In genomic region chr2:118806860-118807259, GRCm38 (mm10) we compare ENCODE assay signal across 10 mouse cellular contexts. TPM values are rescaled to one million over a fixed set of nuclear protein-coding genes. Genes with fewer than 3 reads are reported as not detected.
A peak's percentile ranks its signal among the peaks of the same experiment; 100 is the strongest.
DNase-seq lines count a peak whose midpoint lies in the region; ATAC-seq lines count a peak whose summit lies in the region.
"Had no signal": no experiment of that assay in that cellular context is flagged by ENCODE, and none has a peak within 500 bp of the region (broad histone marks: within the 10 kb centered on the region; RNA-seq: fewer than 3 reads in every experiment).

No protein-coding gene starts in this region.

- DNase-seq in frontal cortex, postnatal 14 days (ENCODE audit: low spot score in 2 of 2), result no peak
- DNase-seq in adipocyte (ENCODE audit: low spot score), result peak; percentile 89
- peak; percentile 40 to 47 for DNase-seq in heart, postnatal 36 days
- no peak for DNase-seq in spleen, postnatal 36 days (ENCODE audit: low spot score in 2 of 2)
- DNase-seq in thymus, postnatal 25 days, result no peak
- DNase-seq in urinary bladder, postnatal 10 days (ENCODE audit: low spot score), result no peak
- DNase-seq: lung, embryonic 14.5 days had no signal

- intact Hi-C loops in heart, postnatal 36 days (cut with DNase I), result loop anchor here (5.0 kb wide), 1 partner anchor 75 kb away; no protein-coding TSS in a partner anchor

- peak; percentile 57 for ATAC-seq in frontal cortex, adult (ENCODE audit: low TSS enrichment)
- peak; percentile 36; the same call in 1 of the 2 replicates for ATAC-seq in erythroid progenitor cell, adult 5-6 weeks (replicated peaks; ENCODE audit: low FRiP score, poor library complexity, severe bottlenecking)

RNA-seq across cellular contexts. Expression of gene Knstrn, which starts 6.9 kb away (rescaled TPM):
- total RNA-seq in erythroid progenitor cell, adult 5-6 weeks (2015; ENCODE audit: low replicate concordance), result 48.2 and 74.6 TPM in 2 replicates
- 156 and 210 TPM in 2 replicates for total RNA-seq in erythroid progenitor cell, adult 5-6 weeks (2017; ENCODE audit: low replicate concordance)
- 1 to 10 TPM; 1.5 to 2.3 TPM for total RNA-seq in heart, postnatal 36 days (2021)

RNA-seq across cellular contexts. Expression of gene Disp2, which starts 27.3 kb away (rescaled TPM):
- total RNA-seq in erythroid progenitor cell, adult 5-6 weeks (2015; ENCODE audit: low replicate concordance), result not detected in 2 replicates
- total RNA-seq in erythroid progenitor cell, adult 5-6 weeks (2017; ENCODE audit: low replicate concordance), result 0.26 TPM in 1 of 2 replicates, not detected in the other
- total RNA-seq in heart, postnatal 36 days (2021), result under 1 TPM; 0.03 to 0.06 TPM

RNA-seq across cellular contexts. Expression of gene Phgr1, which starts 34.3 kb away (rescaled TPM):
- not detected in 2 replicates for total RNA-seq in erythroid progenitor cell, adult 5-6 weeks (2015; ENCODE audit: low replicate concordance)
- not detected in 2 replicates for total RNA-seq in erythroid progenitor cell, adult 5-6 weeks (2017; ENCODE audit: low replicate concordance)
- not detected for total RNA-seq in heart, postnatal 36 days (2021)
- total RNA-seq: layer of hippocampus, postnatal 25 days had no signal

RNA-seq across cellular contexts. Expression of gene Ccdc9b, which starts 44.4 kb away (rescaled TPM):
- total RNA-seq in erythroid progenitor cell, adult 5-6 weeks (2015; ENCODE audit: low replicate concordance), result 2.1 TPM in 1 of 2 replicates, not detected in the other
- 0.30 and 0.51 TPM in 2 replicates for total RNA-seq in erythroid progenitor cell, adult 5-6 weeks (2017; ENCODE audit: low replicate concordance)
- 10 to 100 TPM; 24.1 to 28.3 TPM for total RNA-seq in heart, postnatal 36 days (2021)

RNA-seq across cellular contexts. Expression of gene Ivd, which starts 54.9 kb away (rescaled TPM):
- total RNA-seq in erythroid progenitor cell, adult 5-6 weeks (2015; ENCODE audit: low replicate concordance), result 5.4 and 6.3 TPM in 2 replicates
- total RNA-seq in erythroid progenitor cell, adult 5-6 weeks (2017; ENCODE audit: low replicate concordance), result 1.9 and 7.3 TPM in 2 replicates
- 100 to 1,000 TPM; 340 to 367 TPM for total RNA-seq in heart, postnatal 36 days (2021)

Comparison
In these comparisons a context has a peak if more than half of its experiments do, and no peak if none do; other contexts are left out.
1. DNase-seq: peak in adipocyte (single experiment) and heart, postnatal 36 days (2 of 2); none in frontal cortex, postnatal 14 days (0 of 2), spleen, postnatal 36 days (0 of 2), thymus, postnatal 25 days (single experiment) and urinary bladder, postnatal 10 days (single experiment).
2. RNA of gene Knstrn, which starts 6.9 kb away (total RNA-seq): 48.2 to 210 TPM in erythroid progenitor cell, adult 5-6 weeks; 1.5 to 2.3 TPM in heart, postnatal 36 days; every median in the first group is over 10 times any median in the second.